Mouse (Mus musculus) right cerebral cortex, postnatal 36 days (tissue): ENCODE data around the gene Prss40.
"Not testable (repeated sequence)": the region's sequence is repeated elsewhere in the genome, so short reads cannot be mapped to it uniquely, and the experiment has no call there.

Experiments used
- DNase-seq, 2 experiments: peaks; one replicate each; pipeline ENCODE4 v3.0.0; 2022; ENCODE audit warnings: low spot score in 2 of 2, mixed read lengths in 1 of 2

Gene Prss40

GRCm38 (mm10) chr1:34535043-34535698, 25.6 kb downstream of the Prss40 start, which contains the start of gene Cfc1:
TSS of gene Cfc1 (plus strand) at chr1:34535648.
- DNase-seq, result not testable (repeated sequence)

GRCm38 (mm10) chr1:34534574-34534973, 26.2 kb downstream of the Prss40 start:
- not testable (repeated sequence) for DNase-seq

GRCm38 (mm10) chr1:34523647-34524046, 37.1 kb downstream of the Prss40 start:
- no peak for DNase-seq

DNA sequence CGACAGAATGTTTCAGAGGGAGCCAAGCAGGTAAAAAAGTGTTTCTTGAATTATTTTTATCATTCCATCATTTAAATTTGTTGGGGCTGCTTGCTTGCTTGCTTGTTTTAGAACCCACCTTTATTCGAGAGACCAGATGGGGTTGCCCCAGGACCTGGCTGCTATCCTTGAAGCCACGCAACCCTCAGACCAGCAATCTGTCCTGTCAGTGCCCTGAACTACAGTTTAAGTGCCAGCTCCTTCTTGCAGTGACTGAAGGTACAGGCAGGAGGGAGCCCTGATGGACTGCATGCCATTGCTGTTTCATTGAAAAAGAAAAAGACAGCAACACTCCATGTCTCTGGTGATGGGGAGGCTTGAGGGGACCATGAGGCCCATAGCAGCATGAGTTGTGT, 37.9 kb downstream of the Prss40 start:
- DNase-seq, result no peak

GRCm38 (mm10) chr1:34522205-34522849, 38.4 kb downstream of the Prss40 start:
- DNase-seq, result no peak

DNA sequence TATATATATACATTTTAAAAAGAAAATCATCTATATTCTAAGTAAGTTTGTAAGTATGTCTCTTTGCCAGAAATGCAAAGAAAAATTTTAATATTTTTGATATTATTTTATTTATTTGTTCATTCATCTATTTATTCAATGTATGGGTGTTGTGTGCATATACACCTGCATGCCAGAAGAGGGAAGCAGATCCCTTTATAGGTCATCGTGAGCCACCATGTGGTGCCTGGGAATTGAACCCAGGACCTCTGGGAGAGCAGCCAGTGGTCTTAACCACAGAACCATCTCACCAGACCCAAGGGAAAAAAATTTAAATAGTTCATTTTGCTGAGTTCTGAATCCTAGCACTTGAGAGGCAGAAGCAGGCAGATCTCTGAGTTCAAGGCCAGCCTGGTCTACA, 42.5 kb downstream of the Prss40 start:
- no peak for DNase-seq

DNA sequence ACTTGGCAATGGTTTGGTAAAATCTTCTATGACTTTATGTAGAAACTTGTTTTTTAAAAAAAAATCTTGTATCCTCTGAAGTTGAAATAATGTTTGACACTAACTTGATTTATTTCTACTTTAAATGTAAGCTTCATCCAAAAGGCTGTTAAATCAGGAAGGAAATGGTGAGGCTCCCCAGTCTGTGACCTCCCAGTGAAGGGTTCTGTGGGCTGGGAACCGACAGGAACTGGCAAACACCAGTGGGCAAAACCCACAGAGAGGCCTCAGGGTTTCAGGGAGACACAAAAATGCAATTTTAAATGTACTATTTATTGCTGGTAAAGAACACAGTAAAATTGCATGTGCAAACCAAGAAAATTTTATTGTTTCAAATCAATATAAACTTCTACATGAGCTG, 42.9 kb downstream of the Prss40 start:
- not testable (repeated sequence) for DNase-seq

DNA sequence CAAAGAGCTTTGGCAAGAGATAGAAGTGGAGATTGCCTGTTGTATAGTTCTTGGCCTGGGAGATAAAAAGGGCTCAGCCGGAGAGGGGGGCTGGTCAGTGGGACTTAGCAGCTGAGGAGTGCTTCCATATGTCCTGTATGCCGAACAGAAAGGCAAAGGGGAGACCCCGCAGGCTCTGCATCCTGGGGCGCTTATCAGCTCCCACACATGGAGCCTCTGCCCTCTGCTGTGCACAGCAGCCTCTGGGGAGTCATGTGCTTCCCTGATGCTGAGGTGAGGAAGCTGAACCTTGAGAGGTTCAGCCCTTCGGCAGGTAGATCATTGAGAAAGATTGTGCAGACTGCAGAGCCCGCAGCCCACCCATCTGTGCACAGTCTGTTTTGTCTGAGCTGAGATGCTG, 43.4 kb downstream of the Prss40 start:
- DNase-seq, result not testable (repeated sequence)

DNA sequence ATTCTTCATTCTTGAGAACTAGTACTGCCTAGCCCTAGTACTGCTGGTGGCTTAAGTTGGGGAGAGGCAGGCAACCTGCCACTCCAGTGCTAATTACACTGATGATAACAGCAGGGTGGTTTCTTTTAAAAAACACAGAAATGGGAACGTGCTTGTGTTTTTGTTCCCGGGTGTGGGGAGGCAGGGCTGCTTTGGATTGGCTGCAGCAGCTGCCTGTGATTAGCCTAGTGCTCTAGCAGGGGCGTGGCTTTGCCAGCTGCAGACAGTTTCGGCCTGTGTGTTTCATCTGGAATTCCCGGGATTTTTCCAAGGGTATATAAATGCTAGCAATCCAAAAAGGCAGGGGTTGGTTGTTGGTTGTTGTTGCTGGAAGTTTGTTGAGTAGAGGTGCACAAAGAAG, 44.1 kb downstream of the Prss40 start:
- DNase-seq, result no peak

DNA sequence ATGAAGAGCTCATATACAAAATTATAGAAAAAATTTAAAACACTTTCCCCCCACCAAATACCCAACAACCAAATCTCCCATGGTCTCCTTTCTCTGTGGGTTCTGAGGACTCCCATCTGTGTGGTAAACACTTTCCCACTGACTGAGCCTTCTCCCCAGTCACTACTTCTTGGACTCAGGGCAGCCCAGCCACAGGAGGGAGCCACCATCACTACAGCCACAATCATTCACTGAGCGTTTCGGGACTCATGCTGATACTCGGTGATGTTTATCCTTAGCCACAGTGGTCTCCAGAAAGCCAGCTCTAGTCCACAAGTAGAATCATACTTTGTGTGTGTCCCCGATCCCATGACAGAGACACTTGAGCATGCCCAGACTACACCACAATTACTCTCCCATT, 47.7 kb downstream of the Prss40 start:
- no peak for DNase-seq

GRCm38 (mm10) chr1:34511027-34511426, 49.7 kb downstream of the Prss40 start:
- DNase-seq, result no peak

GRCm38 (mm10) chr1:34510575-34510981, 50.2 kb downstream of the Prss40 start:
- no peak for DNase-seq

DNA sequence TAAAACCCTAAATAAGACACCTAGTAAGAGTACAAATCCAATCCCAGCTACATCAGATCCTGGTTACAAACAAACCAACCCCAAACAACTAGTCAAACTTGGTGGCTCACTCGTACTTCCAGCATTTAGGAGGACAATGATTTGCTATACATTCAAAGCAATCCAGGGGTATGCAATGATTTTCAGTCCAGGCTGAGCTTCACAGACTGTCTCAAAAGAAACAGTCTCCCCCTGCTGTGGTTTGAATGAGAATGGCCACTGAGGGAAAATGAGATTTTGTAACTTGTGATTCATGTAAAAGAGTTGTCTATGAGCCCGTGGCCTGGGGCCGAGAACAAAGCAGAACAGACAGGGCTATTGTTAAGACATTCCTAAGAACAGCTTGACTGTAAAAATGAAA, 52.8 kb downstream of the Prss40 start:
- no peak for DNase-seq

DNA sequence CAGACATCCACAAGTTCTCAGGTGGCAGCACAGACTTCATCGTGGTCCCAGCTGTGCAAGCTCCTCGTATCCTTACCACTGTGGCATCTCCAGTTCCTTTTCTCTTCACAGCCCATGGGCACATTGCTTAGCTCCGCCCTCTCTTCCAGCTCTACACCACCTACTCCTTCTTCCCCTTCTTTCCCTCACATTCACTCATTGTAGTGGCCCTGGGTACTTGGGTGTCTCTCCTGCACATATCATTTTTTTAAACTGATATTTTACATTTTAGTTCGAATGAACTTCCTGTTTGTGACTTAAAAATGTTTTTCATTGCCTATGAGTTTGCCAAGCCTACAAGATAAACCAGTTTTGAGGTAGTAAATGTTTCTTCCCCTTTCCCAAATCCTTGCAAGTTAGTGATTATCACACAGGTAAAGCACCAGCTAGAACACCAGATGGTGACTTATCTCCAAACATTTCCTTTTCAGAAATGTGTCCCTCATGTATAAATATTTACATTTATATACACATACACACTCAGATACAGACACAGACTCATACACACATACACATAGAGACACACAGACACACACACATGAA, 54.7 kb downstream of the Prss40 start:
- no peak for DNase-seq

DNA sequence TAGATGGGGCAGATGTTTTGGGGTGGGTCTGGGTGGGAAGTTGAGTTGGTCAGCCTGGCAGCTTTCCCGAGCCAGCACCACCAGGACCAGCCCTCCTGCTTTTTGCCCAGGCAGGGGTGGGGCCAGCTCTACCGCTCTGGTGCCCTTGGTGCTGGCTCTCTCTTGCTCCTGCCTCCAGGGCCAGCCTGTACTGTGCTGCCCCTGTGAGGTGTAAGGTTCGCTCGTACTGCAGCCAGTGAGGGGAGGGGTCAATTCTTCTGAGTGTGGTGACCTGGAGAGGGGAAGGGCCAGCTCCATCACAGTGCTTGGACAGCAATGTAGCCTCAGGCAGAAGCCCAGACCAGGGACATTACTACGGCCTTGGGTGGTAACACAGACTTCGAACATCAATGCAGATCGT, 55.4 kb downstream of the Prss40 start:
- no peak for DNase-seq

- no peak for DNase-seq
Measured at GRCm38 (mm10) chr1:34502991-34503390, 57.8 kb downstream of the Prss40 start.
